Mouse (Mus musculus) spleen, adult 12 weeks (tissue): ENCODE results near the gene Sec14l1.

Experiments
- DNase-seq: peaks from one replicate; pipeline ENCODE4 v3.0.0; 2022; ENCODE audit warnings: low spot score

Gene Sec14l1

GRCm38 (mm10) chr11:117129473-117129872 lies 14.5 kb downstream of the Sec14l1 start:
- no peak for DNase-seq

DNA sequence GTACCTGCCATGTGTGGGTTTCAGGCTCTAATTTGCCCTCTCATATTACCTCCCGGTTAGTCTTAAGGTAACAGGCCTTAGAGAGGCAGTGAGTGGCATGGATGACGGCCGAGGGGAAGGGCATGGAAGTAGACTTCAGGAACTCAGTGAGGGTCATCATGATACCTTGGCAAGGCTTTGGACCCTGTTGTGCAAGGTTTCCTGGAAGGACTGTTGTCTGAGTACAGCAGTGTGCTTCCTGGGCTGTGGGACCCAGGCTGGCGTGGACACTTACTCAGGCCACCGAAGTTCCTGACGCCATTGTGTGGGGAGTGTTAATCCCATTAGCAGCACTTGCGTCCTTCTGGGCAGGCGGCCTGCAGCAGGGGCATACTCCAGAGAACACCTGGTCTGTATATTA lies 15.1 kb downstream of the Sec14l1 start:
- no peak for DNase-seq

GRCm38 (mm10) chr11:117130888-117131287 lies 15.9 kb downstream of the Sec14l1 start:
- DNase-seq: no peak

DNA sequence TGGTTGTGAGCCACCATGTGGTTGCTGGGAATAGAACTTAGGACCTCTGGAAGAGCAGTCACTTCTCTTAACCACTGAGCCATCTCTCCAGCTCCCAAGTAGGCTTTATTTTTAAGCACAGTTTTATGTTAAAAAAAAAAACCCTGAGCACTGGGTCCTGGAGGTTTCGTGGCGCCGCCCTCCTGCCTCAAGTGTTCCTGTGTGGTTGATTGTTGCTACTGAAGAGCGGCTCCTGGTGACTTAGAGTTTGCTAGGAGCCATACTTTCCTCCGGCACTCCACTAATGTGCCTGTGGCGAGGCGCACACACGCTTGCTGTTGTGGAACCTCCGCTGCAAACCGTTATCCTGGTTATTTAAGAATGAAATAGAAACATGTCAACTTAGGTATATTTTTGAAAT lies 16.5 kb downstream of the Sec14l1 start:
- DNase-seq: no peak

GRCm38 (mm10) chr11:117134776-117135387 lies 19.9 kb downstream of the Sec14l1 start:
- no peak for DNase-seq

DNA sequence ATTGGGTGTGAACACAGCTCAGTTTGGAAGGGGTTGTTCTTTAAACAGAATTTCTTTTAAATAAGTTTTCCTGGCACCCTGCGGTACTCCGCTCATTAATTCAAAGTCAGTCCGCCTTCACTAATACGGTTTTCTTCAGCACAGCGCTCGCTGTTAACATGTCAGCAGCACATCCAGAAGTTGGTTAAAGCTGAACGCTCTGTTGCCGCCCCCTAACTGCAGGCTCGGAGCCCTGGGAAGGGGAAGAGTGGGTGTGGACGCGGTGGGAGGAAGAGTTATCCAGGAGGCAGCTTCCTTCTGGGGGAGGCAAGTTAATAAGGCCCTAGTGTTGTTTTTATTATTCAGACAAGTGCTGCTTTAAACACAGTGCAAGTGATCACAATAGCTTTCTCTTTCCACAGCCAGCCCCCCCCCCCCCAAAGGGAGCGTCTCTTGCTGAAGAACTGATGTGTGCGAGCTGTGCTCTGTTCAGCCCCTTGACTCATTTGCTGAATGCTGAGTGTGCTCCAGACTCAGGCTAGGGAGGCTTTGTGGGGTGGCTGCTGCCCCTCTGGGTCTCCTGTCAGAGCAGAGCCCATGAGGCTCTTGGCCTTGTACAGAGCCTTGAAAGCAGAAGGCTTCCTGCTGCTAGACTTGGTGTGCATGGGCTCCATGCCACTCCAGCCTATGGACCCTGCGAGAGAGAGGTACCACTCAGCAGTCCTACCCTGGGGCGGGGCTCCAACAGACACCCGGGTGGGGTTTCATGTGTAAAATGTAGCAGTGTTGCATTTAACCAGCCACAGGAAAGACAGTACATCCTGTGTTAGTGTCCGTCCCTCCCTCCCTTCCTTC lies 20.7 kb downstream of the Sec14l1 start:
- no peak for DNase-seq

DNA sequence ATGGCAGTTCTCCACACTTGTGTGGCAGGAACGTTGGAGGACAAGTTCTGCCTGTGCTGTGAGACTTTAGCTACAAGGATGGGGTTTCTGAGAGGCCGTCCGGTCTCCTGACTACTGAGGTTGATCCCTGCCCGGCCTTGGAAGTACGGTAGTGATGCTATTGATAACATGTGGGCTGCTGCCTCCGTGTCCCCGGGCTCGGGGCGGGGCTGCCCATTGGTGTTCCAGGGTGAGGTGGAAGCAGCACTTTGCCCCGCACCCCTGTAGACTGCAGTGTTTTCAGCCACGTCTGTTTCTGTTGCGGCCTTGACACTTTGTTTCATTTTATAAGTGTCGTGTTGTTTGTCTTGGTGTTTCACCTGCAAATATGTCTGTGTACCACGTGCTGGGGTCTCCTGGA lies 21.9 kb downstream of the Sec14l1 start:
- DNase-seq: no peak

DNA sequence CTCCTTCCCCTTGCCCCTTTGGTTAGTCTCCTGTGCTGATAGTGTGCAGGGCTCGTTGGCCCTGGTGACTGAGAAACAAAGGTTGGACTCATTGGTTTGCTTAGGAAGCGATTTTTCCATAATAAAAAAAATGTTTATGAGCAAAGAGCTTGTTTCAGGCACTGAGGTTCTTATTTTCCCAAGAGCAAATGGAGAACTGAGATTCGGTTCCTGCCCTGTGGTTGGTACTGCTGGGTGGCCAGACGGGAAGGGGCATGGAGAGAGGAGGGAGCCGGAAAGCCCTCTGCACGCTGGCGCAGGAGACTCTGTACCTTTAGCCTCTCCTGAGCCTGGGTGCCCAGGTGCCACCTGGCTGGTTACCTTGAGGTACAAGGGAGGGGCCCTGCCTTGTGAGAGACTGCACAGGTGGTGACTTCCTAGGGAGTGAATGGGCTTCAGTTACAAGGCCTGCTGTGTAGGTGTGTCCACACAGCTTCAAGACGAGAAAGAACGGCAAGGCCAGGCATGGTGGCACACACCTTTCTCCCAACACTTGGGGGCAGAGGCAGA lies 23.3 kb downstream of the Sec14l1 start:
- DNase-seq: no peak

DNA sequence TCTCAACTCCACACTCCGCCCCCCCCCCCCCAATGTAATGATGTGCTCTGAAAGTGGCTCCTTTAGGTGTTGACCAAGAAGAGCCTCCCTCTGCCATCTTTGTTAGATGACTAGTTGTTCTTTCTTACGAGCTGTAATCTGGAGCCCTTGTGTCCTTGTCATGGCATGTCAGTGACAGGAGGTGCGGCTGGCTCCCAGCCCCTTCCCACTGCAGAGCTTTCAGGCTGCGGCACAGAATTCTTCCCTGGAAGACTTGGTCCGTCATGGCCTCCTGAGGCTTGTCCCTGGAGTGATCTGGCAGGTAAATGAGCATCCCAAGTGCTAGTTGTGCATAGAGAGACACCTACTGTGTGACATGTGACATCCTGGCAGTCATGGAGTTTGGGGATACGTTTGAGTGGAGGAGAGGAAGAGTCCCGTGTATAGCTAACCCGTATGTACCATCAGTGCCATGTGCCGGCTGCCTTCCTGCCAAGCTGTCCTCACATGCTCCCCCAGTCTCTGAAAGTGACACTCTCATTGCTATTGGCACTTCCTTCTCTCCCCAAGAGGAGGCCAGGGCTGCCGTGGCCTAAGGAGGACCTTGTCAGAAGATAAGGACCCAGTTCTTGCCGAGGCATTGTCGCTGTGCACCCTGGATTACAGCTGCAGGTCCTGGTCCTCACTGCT lies 24.0 kb downstream of the Sec14l1 start:
- no peak for DNase-seq

GRCm38 (mm10) chr11:117141376-117142001 lies 26.5 kb downstream of the Sec14l1 start:
- DNase-seq: no peak

DNA sequence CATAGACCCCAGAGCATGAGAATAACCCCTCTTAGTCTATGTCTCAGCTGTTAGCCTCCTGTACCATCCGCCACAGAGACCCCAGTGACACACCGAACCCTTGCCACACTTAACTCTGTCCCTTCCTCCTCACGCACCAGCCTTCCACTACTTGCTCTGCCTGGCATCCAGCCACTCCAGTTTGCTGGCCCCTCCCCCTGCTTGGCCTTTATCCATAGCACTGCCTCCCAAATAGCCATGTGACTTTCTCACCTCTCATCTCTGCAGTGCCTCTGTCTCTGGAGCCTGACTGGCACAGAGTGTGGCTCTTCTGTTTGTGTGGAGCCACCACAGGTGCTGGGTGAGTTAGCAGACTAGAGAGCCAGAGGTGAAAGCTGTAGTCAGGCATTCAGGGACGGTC lies 27.5 kb downstream of the Sec14l1 start:
- DNase-seq: no peak

- no peak for DNase-seq
These were observed 30.6 kb downstream of the Sec14l1 start for GRCm38 (mm10) chr11:117145451-117146117.

- DNase-seq: no peak
These were observed 31.1 kb downstream of the Sec14l1 start for GRCm38 (mm10) chr11:117146118-117146506.

- no peak for DNase-seq
These were observed 32.0 kb downstream of the Sec14l1 start for GRCm38 (mm10) chr11:117146776-117147536.

- DNase-seq: no peak
These were observed 34.1 kb downstream of the Sec14l1 start for GRCm38 (mm10) chr11:117148893-117149685.

- no peak for DNase-seq
These were observed 35.5 kb downstream of the Sec14l1 start for GRCm38 (mm10) chr11:117150467-117150966.

- DNase-seq: no peak
These were observed 36.5 kb downstream of the Sec14l1 start for GRCm38 (mm10) chr11:117151461-117151860.

GRCm38 (mm10) chr11:117152541-117152940 lies 37.6 kb downstream of the Sec14l1 start:
- no peak for DNase-seq

DNA sequence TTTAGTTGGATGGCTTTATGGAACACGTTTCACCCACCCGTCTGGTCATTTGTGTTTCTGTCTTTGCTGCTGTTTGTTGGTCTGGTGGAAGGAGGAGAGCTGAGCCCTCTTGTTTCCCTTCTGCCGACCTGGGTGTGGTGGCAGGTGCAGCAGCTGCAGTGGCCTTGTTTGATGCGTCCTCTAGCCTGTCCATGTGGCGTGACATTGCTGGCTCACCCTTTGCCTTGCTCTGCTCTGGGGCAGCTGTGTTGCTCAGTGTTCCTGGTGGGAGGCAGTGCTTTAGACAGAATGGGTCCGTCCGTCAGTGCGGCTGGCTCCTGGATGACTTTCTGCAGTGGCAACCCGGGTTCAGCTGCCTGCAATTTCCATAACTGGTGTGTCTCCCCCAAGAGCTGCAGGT lies 38.6 kb downstream of the Sec14l1 start:
- DNase-seq: no peak
